Mouse (Mus musculus) cerebellum, adult 2 months (tissue): ENCODE results near the gene Sec61a1. TPM values are rescaled to one million over a fixed set of nuclear protein-coding genes. Genes with fewer than 3 reads are reported as not detected.

Experiments used
- DNase-seq, 2 experiments: peaks; one replicate each; pipeline ENCODE4 v3.0.0; 2021
- H3K27ac ChIP-seq: fragments of 200-500 bp; 2 replicates; pipeline ENCODE4 v1.5.1; 2012; ENCODE audit warnings: low read length, control low read depth, inconsistent platforms; ENCODE audit not compliant: insufficient read depth
- H3K27me3 ChIP-seq: fragments of 200-500 bp; 2 replicates; pipeline ENCODE4 v1.6.1; 2012; ENCODE audit warnings: inconsistent platforms, mild to moderate bottlenecking, low read length, moderate library complexity; ENCODE audit not compliant: control insufficient read depth, insufficient read depth
- H3K4me1 ChIP-seq: fragments of 200-500 bp; 2 replicates; pipeline ENCODE4 v1.6.1; 2011; ENCODE audit warnings: low read length; ENCODE audit not compliant: control insufficient read depth, insufficient read depth
- H3K4me3 ChIP-seq: fragments of 200-500 bp; replicated peaks from 2 replicates; pipeline ENCODE3; 2011; ENCODE audit warnings: mild to moderate bottlenecking, low read depth, low read length, control low read depth; ENCODE audit not compliant: insufficient read depth
- CTCF ChIP-seq: fragments of 200-500 bp; IDR thresholded peaks from 2 replicates; pipeline ENCODE4 v1.5.1; 2011; ENCODE audit warnings: low read depth, mild to moderate bottlenecking, control low read depth, low read length, moderate library complexity, borderline replicate concordance; ENCODE audit not compliant: insufficient read depth
- POLR2A ChIP-seq: fragments of 200-500 bp; IDR thresholded peaks from 2 replicates; pipeline ENCODE4 v1.6.1; 2011; ENCODE audit warnings: low read length, control low read depth, borderline replicate concordance; ENCODE audit not compliant: insufficient read depth
- WGBS: fragments of 180-500 bp; shearing (Covaris S2); methylation state at CpG from one replicate; pipeline ENCODE4 v1.1.7; 2018; 5-methylcytosine and 5-hydroxymethylcytosine counted together
- polyA plus RNA-seq: library from polyadenylated mRNA; depleted of rRNA; stranded (reverse); fragments of >200 nt; gene quantifications from 2 replicates; pipeline ENCODE4 v1.2.3, GENCODE M21; 2012

The Sec61a1 gene
- polyA plus RNA-seq, 1 experiment, result 86.8 TPM

DNA sequence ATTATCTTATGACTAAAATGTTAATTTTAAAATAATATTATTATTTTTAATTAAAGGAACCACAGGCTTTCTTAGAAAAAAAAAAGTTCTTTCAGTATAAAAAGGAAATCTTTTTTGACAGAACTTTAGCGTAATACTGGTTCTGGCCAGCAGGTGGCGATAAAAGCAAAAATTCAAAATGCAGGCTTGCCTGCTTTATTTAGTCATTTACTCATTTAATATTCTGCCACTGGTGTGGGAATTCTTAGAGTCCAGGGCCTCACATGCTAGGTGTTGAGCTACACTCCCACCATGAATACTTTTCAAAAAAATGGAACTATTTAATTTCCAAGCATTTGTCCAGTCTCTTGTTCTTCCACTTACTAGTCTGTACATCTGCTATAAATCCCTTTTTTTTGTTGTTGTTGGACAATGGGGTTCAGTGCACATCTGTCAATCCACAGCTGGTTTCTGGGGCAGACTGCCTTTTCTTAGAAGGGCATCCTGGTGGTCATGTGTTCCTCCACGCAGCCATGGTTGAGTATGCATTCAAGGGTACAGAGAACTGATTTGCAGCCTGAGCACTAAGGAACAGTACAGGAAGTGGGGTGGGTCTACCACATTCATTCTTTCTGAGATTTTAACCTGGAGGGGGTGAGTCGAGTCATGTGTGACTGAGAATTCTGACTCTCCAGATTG lies 30.6 kb upstream of the Sec61a1 start:
- Histone ChIP-seq H3K4me1 (no peaks in the 10 kb centered on the region), H3K27me3 (no peaks in the 10 kb centered on the region), H3K4me3 (no peak overlapping the region), H3K27ac (no peak overlapping the region)
- peak; percentile 42 to 73 for DNase-seq
- TF ChIP-seq CTCF (no peak), POLR2A (no peak)
- WGBS, result 19% methylated on average over 4 of the region's 4 CpGs

DNA sequence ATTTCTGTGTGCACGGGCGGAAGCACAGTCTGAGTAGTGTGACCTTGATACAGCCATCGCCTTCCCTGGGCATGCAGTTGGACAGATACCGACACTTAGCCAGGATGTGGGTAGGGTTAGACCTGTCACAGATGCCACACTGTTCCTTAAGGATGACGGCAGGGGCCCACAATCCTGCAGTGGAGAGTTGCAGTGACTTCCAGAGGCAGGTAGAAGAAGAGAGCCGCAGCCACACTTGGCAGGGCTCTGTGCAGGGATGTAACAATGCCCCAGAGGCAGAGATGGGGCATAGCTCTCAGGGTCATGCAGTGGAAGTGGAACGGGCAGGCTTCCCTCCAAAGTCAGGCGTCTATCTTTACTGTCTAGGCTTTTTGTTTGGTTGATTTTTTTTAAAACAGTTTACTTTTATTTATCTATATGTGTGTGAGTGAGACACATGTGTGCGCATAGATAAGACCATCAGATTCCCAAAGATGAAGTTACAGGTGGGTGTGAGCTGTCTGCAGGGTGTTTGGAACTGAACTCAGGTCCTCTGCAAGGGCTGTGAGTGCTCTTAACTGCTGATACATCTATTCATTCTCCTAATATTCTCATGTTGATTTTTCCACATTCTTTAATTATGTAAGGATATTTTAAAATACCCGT lies 29.8 kb upstream of the Sec61a1 start:
- Histone ChIP-seq H3K4me3 (no peak overlapping the region), H3K27me3 (no peaks in the 10 kb centered on the region), H3K27ac (no peak overlapping the region), H3K4me1 (no peaks in the 10 kb centered on the region)
- no peak for DNase-seq
- TF ChIP-seq CTCF, result no peak
- TF ChIP-seq POLR2A, result no peak
- WGBS, result 84% methylated on average over 10 of the region's 10 CpGs

DNA sequence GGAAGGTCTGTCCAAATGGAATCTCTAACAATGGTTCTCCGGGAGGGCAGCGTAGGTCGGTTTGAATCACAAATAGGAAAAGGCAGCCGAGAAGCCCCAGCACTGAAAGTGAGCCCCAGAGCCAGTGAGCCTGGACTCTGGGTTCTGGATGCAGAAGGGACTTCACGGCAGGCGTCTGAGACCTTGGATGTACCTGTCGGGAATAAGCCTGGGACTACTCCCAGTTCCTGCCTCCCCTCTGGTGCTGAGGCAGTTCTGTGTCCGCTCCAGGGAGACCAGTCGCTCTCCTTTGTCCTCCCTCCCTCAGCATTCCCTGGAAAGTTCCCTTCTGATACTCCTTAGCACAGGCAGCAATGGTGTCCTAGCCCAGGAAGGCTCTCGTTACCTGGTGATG lies 26.7 kb upstream of the Sec61a1 start:
- no peak overlapping the region for H3K4me3 ChIP-seq
- no peak overlapping the region for H3K27ac ChIP-seq
- 51% methylated on average over 10 of the region's 10 CpGs for WGBS
- no peak for DNase-seq
- TF ChIP-seq CTCF (no peak), POLR2A (no peak)
- H3K4me1 ChIP-seq, result peaks cover under 1% of the 10 kb centered on the region
- H3K27me3 ChIP-seq, result no peaks in the 10 kb centered on the region

DNA sequence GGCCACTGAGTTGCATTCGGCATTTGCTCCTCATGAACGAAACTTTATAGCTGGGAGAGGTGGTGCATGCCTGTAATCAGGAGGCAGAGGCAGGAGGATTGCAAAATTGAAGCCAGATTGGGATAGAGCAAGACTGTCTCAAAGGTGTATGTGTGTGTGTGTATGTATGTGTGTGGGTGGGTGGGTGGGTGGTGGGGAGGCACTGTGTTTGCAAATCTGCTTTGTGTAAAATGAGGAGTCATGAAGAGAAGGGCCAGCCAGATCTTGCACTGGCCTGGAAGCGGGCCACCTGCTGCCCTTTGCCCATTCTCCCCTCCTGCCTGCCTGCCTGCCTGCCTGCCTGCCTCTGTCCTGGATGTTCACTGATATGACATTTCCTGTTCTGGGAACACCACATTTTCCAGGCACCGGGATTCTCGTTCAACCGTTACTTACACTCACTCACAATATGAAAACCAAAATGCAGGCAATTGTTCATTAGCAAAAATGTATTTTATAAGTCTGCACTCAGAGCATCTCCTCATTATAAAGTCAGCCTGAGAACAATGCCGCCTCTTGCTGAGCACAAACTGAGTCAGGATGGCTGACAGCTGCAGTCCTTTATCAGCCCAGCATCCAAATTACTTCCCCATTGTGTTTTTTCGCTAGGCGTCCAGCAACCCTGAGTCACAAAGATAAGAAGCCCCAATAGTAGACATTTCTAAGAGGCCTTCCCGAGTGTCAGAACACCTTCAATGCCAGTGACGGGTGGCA lies 26.1 kb upstream of the Sec61a1 start:
- no peak for TF ChIP-seq CTCF
- no peak for TF ChIP-seq POLR2A
- DNase-seq, result no peak
- Histone ChIP-seq H3K27ac (no peak overlapping the region), H3K4me1 (peaks cover 5% of the 10 kb centered on the region), H3K27me3 (no peaks in the 10 kb centered on the region), H3K4me3 (no peak overlapping the region)
- 48% methylated on average over 11 of the region's 11 CpGs for WGBS

DNA sequence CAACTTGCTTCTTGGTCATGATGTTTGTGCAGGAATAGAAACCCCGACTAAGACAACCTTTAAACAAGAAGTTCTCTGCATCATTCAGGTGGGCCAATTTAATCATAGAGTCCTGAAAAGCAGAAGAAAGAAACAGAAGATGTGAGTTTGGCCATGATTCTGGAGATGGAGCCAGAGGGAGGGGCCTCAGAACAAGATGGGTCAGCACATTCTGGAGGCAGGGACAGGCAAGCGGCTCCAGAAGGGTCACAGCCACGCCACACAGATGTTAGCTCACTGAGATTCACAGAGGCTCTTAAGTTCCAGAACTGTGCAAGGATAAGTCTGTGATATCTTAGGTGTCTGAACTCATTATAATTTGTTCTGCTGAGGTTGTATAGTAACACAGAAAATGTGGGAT lies 25.5 kb upstream of the Sec61a1 start:
- no peak overlapping the region for H3K27ac ChIP-seq

DNA sequence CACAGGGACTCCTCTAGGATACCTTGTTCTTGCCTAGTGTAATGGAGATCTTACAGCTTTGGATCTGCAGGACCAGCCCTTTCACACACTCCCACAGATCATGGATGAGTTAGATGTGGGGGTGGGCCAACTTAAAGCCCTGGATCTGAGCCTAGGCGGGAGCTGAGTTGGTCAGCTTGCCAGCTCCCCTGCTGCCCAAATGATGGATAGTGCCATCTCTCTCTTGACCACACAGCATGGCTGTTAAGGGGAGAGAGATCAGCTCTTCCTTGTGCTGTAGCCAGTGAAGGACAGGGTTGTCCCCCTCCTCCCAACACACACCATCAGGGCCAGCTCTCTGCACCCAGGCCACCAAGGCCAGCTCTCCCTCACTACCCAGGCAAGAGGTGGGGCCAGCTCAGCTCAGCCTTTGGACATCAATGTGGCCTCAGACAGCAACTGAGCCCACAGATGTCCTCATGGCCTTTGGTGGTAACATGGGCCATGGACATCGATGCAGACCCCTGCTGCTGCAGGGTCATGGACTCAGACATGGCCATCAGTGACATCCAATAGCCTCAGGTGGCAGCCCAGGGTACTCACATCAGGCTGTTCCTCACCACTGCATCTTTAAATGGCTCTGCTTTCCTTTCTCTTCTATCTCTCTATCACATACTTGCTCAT lies 21.5 kb upstream of the Sec61a1 start:
- no peak for TF ChIP-seq CTCF
- TF ChIP-seq POLR2A, result no peak
- H3K27ac ChIP-seq, result no peak overlapping the region
- 25% methylated on average over 2 of the region's 2 CpGs for WGBS
- no peaks in the 10 kb centered on the region for H3K27me3 ChIP-seq
- no peak for DNase-seq
- no peak overlapping the region for H3K4me3 ChIP-seq
- peaks cover 5% of the 10 kb centered on the region for H3K4me1 ChIP-seq

More for the DNA sequence above, 25.5 kb upstream of the Sec61a1 start:
- no peak for DNase-seq
- Histone ChIP-seq H3K27me3 (no peaks in the 10 kb centered on the region), H3K4me1 (peaks cover 5% of the 10 kb centered on the region), H3K4me3 (no peak overlapping the region)
- WGBS, result 89% methylated on average over 3 of the region's 3 CpGs
- TF ChIP-seq CTCF (no peak), POLR2A (no peak)

DNA sequence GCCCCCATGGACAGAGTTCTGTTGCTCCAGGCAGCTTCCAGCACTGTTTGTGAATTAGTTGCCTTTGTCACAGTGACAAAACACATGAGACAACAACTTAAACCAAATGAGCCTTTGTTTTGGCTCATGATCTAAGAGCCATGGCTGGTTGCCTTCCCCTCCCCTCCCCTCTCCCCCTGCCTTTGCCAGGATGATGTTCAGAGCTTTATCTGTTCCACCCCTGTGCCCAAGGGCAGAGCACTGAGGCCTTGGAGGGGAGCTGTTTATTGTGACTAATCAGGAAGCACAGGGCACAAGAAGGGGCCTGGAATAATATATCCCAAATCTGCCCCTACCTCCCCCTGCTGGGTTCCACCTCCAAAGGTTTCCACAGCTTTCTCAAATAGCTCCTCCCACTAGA lies 11.6 kb upstream of the Sec61a1 start:
- TF ChIP-seq CTCF (no peak), POLR2A (no peak)
- peak overlapping the region; percentile 7; the same call in 1 of the 2 replicates for H3K27ac ChIP-seq
- no peak for DNase-seq
- no peaks in the 10 kb centered on the region for H3K4me1 ChIP-seq
- no peaks in the 10 kb centered on the region for H3K27me3 ChIP-seq
- H3K4me3 ChIP-seq, result no peak overlapping the region
